Mouse (Mus musculus) C2C12 (cell line): ENCODE measurements at regions not wholly inside any gene's neighbourhood (a gene's known extent, or its start where the extent isn't known, plus 50 kb on each side); places are given as distances from the start of the nearest gene placed in this dataset.

Experiments
- H3K27me3 ChIP-seq: one replicate; pipeline ENCODE4 v1.6.1; 2011; ENCODE audit not compliant: control insufficient read depth, insufficient read depth, insufficient read length
- H3K36me3 ChIP-seq: one replicate; pipeline ENCODE4 v1.6.1; 2011; ENCODE audit not compliant: control insufficient read depth, insufficient read depth
- H3K4me3 ChIP-seq: one replicate; pipeline ENCODE4 v1.5.1; 2011; ENCODE audit warnings: mild to moderate bottlenecking, control low read depth; ENCODE audit not compliant: poor library complexity, insufficient read depth, severe bottlenecking
- H3K79me2 ChIP-seq: one replicate; pipeline ENCODE4 v1.6.1; 2011; ENCODE audit not compliant: control insufficient read depth, insufficient read depth
- H3K79me3 ChIP-seq: one replicate; pipeline ENCODE4 v1.6.1; 2011; ENCODE audit warnings: low read depth, control low read depth
- H3ac ChIP-seq: one replicate; pipeline ENCODE3; 2011; ENCODE audit warnings: low read depth; ENCODE audit not compliant: control insufficient read depth, insufficient read length
- CEBPB ChIP-seq: IDR thresholded peaks from one replicate; pipeline ENCODE4 v1.6.1; 2011; ENCODE audit warnings: low read depth, mild to moderate bottlenecking, control low read depth, moderate library complexity
- CTCF ChIP-seq: IDR thresholded peaks from one replicate; pipeline ENCODE4 v1.5.1; 2011; ENCODE audit not compliant: control insufficient read depth, insufficient read depth, insufficient read length
- FOSL1 ChIP-seq: IDR thresholded peaks from one replicate; pipeline ENCODE4 v1.8.0; 2011; ENCODE audit warnings: mild to moderate bottlenecking, low read length; ENCODE audit not compliant: poor library complexity, insufficient read depth, severe bottlenecking
- MAX ChIP-seq: IDR thresholded peaks from one replicate; pipeline ENCODE4 v1.6.1; 2011; ENCODE audit warnings: mild to moderate bottlenecking, control low read depth
- MYOD1 ChIP-seq: IDR thresholded peaks from one replicate; pipeline ENCODE4 v1.6.1; 2011; ENCODE audit warnings: low read depth; ENCODE audit not compliant: control insufficient read depth, insufficient read length
- MYOG ChIP-seq: IDR thresholded peaks from one replicate; pipeline ENCODE4 v1.6.1; 2011; ENCODE audit not compliant: control insufficient read depth, insufficient read length; ENCODE audit errors: extremely low read depth
- USF1 ChIP-seq: IDR thresholded peaks from one replicate; pipeline ENCODE4 v1.6.1; 2011; ENCODE audit warnings: low read depth, mild to moderate bottlenecking, control low read depth, moderate library complexity

GRCm38 (mm10) chr13:116707621-116708455 is 317.5 kb downstream of the Parp8 start:
- no peaks in the 10 kb centered on the region for H3K36me3 ChIP-seq
- no peaks in the 10 kb centered on the region for H3K27me3 ChIP-seq
- H3ac ChIP-seq: no peak overlapping the region
- no peaks in the 10 kb centered on the region for H3K79me2 ChIP-seq
- H3K79me3 ChIP-seq: no peaks in the 10 kb centered on the region
- no peak overlapping the region for H3K4me3 ChIP-seq
- no peak for TF ChIP-seq CTCF
- TF ChIP-seq USF1: no peak
- no peak for TF ChIP-seq CEBPB
- TF ChIP-seq MYOG: no peak
- TF ChIP-seq MAX: no peak
- no peak for TF ChIP-seq MYOD1
- no peak for TF ChIP-seq FOSL1

- H3K36me3 ChIP-seq: no peaks in the 10 kb centered on the region
- H3K79me3 ChIP-seq: no peaks in the 10 kb centered on the region
- H3K4me3 ChIP-seq: no peak overlapping the region
- TF ChIP-seq USF1 (no peak), MAX (no peak), CTCF (no peak), MYOD1 (no peak), FOSL1 (no peak), CEBPB (no peak), MYOG (no peak)
- H3K27me3 ChIP-seq: no peaks in the 10 kb centered on the region
- no peaks in the 10 kb centered on the region for H3K79me2 ChIP-seq
- H3ac ChIP-seq: no peak overlapping the region
Observed at GRCm38 (mm10) chr13:116706401-116707330, 318.7 kb downstream of the Parp8 start.

DNA sequence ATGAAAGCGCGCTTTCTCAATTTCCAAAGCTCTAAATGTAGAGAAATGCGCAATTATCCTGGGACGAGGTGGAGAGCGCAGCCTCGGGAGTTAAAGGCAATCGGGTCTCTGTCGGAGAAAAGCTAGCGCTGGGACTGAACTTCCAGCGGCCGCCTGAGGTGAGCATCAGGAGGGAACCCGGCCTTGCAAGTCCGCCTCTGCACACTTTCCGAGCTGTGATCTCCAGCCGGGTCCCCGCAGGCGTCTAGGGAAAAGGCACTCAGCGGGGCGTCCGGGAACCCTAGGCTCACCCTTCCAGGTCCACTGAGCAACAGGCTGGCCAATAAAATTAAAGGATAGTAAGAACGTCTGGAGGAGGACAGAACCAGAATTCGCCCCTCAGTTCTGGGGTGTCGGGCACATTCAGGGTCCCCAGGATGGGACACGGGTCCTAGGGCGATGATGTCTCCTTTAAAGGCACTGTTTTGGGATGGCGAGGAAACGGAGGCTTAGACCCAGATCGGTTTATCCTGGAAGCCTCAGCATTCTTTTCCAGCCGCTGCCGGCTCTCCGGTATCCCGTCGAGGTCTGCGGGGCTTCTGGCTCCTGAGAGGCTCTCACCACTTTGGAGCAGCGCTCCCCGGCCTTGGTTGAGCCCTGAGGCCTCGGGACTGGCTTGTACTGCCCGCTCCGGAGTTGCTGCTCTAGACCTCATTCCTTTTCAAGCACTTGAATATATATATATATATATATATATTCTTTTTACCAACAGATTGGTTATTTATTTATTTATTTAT is 319.5 kb downstream of the Parp8 start:
- Histone ChIP-seq H3K79me2 (no peaks in the 10 kb centered on the region), H3ac (no peak overlapping the region), H3K27me3 (no peaks in the 10 kb centered on the region), H3K4me3 (no peak overlapping the region), H3K36me3 (no peaks in the 10 kb centered on the region), H3K79me3 (no peaks in the 10 kb centered on the region)
- TF ChIP-seq CEBPB (no peak), MYOG (no peak), CTCF (no peak), MYOD1 (no peak), USF1 (no peak), FOSL1 (no peak), MAX (no peak)

GRCm38 (mm10) chr13:116688714-116689113 is 336.6 kb downstream of the Parp8 start:
- Histone ChIP-seq H3K36me3 (no peaks in the 10 kb centered on the region), H3K79me3 (no peaks in the 10 kb centered on the region), H3ac (no peak overlapping the region), H3K27me3 (no peaks in the 10 kb centered on the region), H3K79me2 (no peaks in the 10 kb centered on the region), H3K4me3 (no peak overlapping the region)
- TF ChIP-seq FOSL1: no peak
- no peak for TF ChIP-seq MYOG
- no peak for TF ChIP-seq CTCF
- no peak for TF ChIP-seq USF1
- TF ChIP-seq CEBPB: no peak
- no peak for TF ChIP-seq MYOD1
- TF ChIP-seq MAX: no peak
